Mouse (Mus musculus) G1E-ER4 (cell line): ENCODE measurements around the gene Ctnna2. TPM values are rescaled to one million over a fixed set of nuclear protein-coding genes. Genes with fewer than 3 reads are reported as not detected.

ENCODE experiments used
- GATA1 ChIP-seq: IDR thresholded peaks from one replicate; pipeline ENCODE4 v1.8.0; 2012; ENCODE audit warnings: low read length, inconsistent platforms
- polyA plus RNA-seq: library from polyadenylated mRNA; stranded (reverse); fragments of >175 nt; gene quantifications from 2 replicates; pipeline ENCODE4 v1.2.3, GENCODE M21; 2012

Gene Ctnna2
- polyA plus RNA-seq, 1 experiment: not detected

DNA sequence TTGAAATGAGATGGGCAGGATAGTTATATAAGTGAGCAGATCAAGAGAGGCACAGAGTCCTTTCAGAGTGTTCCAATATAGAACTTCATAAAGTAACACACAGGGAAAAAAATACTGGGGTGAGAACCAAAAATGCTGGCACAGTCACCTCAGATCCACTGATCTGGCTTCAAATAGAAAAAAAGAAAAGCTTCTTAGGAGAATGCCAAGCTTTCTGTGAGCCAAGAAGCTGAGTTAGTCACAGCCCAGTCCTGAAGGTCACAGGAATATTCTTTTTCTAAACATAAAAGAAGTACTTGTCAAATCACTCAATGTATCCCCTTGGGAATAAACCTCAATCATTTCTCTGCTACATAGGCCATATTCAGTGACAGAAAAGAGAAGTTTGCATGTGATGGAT lies 130.7 kb downstream of the Ctnna2 start:
- no peak for TF ChIP-seq GATA1

DNA sequence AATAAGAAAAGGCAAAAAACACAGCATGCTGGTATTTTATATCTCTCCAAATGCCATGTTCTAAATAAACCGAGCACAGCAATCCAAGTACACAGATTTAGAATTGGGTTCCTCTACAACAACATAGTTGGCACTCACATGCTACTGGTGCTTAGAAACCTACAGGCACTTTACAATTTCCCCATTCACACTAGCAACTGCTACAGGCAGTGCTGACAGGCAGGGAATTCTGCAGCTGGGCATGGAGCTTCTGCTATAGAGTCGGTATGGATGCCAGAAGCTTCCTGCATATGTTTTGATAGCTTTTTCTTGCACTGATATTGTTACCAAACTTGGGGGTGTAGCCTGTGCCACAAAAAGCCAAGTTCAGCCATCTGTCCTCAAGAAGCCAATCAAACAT lies 131.8 kb downstream of the Ctnna2 start:
- no peak for TF ChIP-seq GATA1

DNA sequence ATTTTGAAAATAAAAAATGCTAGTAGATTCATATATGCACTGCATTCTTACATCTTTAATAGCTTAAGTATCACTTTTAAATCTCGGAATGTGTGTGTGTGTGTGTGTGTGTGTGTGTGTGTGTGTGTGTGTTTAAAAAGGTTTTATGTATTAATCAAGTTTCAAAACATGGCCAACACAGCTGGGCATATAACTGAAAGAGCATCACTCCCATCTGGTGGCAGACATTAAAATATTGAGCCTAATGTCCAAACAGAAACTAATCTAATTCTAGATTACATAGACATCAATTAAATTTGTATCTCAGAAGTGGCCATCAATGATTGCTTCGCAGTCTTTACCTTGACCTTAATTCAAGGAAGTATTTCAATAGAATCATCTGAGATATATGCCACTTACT lies 140.4 kb downstream of the Ctnna2 start:
- no peak for TF ChIP-seq GATA1

DNA sequence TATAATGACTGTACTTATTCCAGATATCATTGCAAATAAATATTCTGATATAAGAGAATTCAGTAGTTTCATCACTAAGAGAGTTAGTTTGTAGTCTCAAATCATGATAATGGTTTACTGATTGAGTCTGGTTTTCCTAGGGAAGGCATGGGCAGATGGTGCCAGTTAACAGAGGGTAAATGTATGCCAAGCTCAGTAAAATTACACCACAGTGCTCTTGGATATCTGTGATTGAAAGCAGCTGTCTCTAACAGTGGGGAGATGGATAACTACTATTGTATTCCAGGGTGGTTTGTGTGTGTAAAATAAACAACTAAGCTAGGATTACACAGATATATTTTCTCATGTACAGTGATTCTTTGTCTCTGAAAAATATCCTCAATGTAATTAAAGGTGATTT lies 140.8 kb downstream of the Ctnna2 start:
- no peak for TF ChIP-seq GATA1

GRCm38 (mm10) chr6:77837543-77837942 lies 142.0 kb downstream of the Ctnna2 start:
- no peak for TF ChIP-seq GATA1

DNA sequence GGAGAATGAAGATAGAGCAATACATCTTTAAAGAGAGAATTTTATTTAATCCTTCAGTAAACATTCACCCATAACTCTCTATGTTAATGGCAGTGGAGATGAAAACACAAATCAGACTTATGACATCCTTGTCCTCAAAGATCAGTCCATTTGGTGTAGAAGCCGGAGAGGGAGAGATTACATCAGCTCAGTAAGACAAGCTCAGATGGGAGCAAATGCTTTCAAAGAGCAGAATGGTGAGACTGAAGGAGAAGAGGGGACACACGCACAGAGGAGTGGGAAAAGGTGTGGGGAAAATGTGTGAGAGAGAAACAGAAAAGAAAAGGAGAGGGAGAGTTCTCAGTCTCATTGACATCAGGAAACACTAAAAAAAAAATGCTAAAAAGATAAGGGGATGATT lies 144.8 kb downstream of the Ctnna2 start:
- no peak for TF ChIP-seq GATA1

DNA sequence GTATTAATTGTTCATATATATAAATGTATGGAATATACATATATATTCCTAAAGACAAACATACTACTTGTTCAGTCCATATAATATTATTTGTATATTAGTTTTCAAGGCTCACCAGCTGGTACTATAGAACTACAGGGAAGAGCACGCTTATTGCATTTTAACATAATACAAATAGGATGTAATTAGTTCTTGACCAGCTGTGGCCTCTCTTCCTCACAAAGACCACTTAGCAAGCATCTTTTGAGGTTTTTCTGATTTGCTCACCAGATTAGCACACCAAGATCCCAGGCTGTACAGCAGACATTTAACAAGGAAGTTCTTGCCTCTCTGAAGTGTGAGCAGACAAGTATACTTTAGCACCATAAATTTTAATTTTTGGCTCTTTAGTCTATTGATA lies 152.0 kb downstream of the Ctnna2 start:
- no peak for TF ChIP-seq GATA1

- TF ChIP-seq GATA1: no peak
Measured at GRCm38 (mm10) chr6:77817116-77817515, 162.4 kb downstream of the Ctnna2 start.

DNA sequence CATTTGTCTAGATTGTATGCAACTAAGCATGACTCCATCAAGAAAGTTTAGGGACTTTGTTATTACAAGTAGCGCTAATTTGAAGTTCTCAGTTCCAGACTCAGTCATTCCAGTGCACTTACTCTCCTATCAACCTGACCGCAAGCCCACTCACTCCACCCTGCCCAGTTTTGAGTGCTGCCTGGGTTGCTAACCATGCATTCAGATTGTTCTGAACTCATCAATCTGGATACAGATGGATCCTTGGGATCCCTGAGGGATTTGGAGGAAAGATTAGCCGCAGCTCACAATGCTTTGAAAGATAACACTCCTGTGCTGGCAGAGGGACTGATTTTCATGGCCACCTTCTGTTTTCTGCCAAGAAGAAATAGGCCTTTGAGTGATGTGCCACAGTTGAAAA lies 168.5 kb downstream of the Ctnna2 start:
- no peak for TF ChIP-seq GATA1

DNA sequence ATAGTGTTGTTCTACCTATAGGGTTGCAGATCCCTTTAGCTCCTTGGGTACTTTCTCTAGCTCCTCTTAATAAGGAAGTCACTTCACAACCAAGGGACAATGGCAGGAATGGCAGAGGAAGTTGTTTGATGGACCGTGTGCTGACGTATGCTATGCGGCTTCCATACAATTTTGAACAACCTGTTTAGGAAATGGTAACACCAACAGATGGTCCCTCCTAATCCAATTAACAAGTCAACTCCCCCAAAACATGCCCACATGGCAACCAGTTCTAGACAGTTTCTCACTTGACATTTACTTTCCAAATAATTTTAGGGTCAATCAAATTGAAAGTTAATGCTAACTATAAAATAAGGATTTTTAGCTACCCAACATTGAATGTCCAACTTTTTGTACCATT lies 176.9 kb downstream of the Ctnna2 start:
- TF ChIP-seq GATA1: no peak

DNA sequence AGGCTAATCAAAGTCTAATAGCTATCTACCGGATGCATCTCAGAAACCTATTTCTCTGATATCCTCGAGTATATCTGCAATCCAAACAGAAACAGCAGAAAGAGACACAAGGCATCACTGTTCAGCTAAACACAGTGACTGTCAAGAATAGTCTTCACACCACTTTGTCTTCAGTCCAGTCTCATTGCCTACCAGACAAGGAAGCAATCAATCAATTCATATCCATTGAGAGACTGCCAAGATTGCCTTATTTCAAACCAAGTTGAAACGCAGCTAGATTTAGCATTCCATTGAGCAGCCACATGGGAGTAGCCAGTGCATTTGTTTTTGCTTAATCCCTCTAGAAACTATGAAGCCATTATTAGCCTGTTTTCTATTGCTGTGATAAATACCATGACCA lies 196.2 kb downstream of the Ctnna2 start:
- TF ChIP-seq GATA1: no peak

DNA sequence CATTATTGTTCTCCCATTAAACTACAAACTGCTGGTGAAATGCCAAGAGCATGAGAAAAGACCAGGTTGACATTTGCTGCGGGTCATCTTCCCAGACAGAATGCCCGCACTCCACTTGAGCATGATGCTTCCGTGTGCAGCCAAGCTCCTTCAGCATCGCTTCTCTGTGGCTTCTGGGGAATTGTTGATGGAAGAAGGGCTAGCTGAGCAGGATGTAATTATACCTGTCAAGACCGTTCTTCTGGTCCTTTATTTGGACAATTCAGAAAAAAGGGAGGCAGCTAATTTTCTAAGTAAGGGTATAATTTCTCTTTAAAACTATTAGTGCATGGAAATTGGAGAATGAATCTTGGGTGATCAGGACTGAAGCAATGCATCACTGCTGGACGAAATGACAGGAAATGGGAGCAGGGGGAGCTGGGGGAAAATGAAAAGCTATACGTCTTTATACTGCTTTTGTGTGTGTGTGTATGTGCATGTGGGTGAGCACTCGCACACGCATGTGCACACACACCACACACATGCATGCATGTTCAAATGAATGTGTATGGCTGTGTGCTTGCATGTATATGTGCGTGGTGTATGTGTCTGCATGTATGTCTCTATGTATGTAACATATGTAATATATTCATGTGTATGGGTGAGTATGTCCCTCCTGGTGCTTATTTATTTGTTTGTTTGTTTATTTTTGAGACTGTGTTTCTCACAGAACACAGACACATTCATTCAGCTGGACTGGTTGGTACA lies 211.0 kb downstream of the Ctnna2 start:
- no peak for TF ChIP-seq GATA1

- TF ChIP-seq GATA1: no peak
Measured at GRCm38 (mm10) chr6:77758164-77758563, 221.3 kb downstream of the Ctnna2 start.

DNA sequence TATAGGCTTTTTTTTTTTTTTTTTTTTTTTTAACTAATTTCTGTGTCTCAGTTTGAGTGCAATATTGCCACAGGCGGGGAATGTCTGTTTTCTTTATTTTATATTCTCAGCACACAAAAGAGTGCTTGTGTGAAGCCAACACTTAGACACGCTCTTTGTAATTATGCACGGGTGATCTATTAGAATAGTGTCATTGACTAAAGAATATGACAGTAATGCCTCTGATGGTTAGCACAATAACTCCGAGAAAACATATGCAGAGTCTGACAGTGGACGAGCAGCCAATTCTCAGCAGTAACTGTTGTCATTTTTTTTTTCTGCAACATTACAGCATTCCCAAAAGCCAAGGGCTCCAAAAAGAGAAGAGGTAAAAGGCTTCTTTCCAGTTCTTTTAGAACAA lies 234.1 kb downstream of the Ctnna2 start:
- TF ChIP-seq GATA1: no peak

DNA sequence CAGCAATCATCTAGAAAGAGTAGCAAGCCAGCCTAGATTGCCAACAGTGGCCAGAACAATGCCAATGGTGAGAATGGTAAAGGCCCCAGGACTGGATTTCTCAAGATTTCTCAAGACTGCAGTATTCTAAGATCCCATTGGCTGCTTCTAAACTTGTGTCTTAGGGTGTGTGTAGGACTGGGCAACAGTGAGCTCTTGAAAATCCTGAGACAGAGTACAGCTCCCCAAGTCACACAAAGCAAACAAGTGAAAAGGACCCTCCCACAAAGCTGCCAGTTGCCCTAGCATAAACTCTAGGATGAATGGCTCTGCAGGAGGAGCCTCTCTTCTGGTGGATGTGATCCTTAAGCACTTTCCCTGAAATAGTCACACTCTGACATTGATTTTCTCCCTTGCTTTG lies 235.8 kb downstream of the Ctnna2 start:
- TF ChIP-seq GATA1: no peak

DNA sequence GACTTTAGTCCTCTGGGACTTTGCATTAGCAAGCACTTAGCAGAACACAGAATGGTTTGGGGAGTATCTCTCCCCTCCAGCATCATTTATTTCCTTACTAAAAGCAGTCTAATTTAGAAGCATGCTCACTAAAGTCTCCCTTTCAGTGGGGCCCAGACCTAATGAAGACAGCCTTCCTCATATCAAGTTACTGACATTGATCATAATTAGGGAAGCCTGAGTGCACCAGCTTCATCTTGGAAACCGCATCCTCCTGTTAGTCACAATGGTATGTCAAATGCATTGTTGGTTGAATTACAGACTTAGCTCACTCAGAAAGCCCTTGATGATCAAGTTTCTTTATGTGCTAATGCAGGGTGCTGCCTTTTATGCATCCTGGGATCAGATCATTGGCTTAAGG lies 236.5 kb downstream of the Ctnna2 start:
- TF ChIP-seq GATA1: no peak

DNA sequence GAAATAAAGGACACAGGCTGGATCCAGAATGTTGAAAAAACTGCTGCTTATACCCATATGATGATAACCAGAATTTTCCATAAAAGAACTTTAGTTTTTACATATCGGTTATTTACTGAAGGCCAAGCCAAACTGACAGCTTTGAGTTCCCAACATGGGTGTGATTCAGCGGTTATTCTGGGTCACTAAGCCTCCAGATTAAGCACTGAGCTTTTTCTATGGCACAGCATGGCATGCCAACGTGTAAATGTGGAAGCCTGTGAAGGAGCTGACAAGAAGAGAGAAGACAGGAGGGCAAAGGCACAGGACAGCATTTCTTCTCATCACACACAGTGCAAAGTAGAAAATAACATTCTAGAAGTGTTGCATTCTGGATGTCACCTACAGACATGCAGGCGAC lies 240.9 kb downstream of the Ctnna2 start:
- no peak for TF ChIP-seq GATA1

DNA sequence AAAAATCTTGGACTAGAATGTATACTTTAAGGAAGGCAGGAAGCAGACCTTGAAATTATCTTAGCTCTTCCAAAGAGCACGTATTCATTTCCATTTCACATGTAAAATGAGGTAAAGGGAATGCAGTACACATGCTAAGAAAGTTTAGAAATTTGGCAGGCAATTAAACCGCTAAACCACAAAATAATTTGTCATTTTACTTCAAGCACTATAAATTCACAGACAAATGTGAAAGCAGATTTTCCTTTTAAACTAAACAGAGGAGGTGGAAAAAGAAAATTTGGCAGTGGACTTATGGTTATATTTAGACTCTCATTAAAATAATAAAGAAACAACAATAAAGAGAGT lies 254.6 kb downstream of the Ctnna2 start:
- no peak for TF ChIP-seq GATA1
